ENCODE assay signal across 9 mouse cellular contexts in the genomic region with DNA sequence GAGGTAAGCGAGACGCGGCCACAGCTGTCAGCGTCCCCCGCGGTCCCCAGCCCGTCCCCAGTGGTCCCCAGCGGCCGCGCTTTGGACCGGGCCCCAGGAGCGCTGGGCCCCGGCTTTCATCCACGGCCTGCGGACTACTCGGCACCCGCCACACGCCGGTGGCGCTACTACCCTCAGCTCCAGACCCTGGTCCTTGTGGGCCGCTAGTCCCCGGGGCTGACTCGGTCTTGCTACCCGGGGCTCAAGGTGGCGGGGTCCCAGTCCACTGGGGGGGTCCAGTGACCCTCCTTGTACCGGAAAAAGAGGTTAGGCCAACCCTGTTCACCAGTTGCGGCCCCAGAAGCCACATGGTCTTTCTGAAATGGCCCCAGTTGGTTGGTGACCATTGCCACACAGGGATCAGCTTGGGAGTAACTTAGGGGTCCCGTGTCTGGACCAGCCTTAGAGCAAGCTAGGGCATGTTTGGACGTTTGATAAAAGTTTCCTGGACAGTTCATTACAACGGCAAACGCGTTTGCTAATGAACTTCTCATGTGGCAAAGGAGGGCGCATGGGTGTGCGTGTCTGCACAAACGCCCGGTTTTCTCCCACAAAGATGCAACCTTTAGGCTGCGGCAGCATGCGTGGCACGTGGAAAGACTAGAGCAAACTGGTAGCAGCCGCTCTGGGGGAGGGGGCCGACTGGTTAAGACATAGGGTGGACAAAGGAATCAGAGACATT. TPM values are rescaled to one million over a fixed set of nuclear protein-coding genes. Genes with fewer than 3 reads are reported as not detected.
DNase-seq lines count a peak whose midpoint lies in the region; ATAC-seq and TF ChIP-seq lines count a peak whose summit lies in the region.
"Had no signal": no experiment of that assay in that cellular context is flagged by ENCODE, and none has a peak within 500 bp of the region (broad histone marks: within the 10 kb centered on the region; RNA-seq: fewer than 3 reads in every experiment).

No protein-coding gene starts in this region.

- H3K4me3 ChIP-seq in layer of hippocampus, adult 2 months, result peak overlapping the region; percentile 90
- H3K4me3 ChIP-seq in bone marrow, adult 2 months (replicated peaks; ENCODE audit: control insufficient read depth, low read depth, low read length), result peak overlapping the region; percentile 67
- peak overlapping the region; percentile 62 for H3K4me3 ChIP-seq in liver, embryonic 12.5 days
- H3K4me3 ChIP-seq in small intestine, adult 2 months (ENCODE audit: low read depth, low read length), result peak overlapping the region; percentile 92

- H3K27me3 ChIP-seq in liver, embryonic 12.5 days (replicated peaks), result peaks cover 48% of the 10 kb centered on the region
- H3K27me3 ChIP-seq in small intestine, adult 2 months (ENCODE audit: control insufficient read depth, insufficient read depth, low read length), result peaks cover 9% of the 10 kb centered on the region

- under 1% methylated on average over 40 of the region's 41 CpGs for WGBS in bone marrow, adult 2 months
- WGBS in liver, embryonic 12.5 days (ENCODE audit: insufficient replicate concordance), result 3% methylated on average over 41 of the region's 41 CpGs
- WGBS in small intestine, adult 2 months, result 1% methylated on average over 41 of the region's 41 CpGs

- TF ChIP-seq CTCF in layer of hippocampus, adult 2 months (conservative IDR thresholded peaks at IDR 0.05), result no peak
- no peak for TF ChIP-seq CTCF in bone marrow, adult 2 months (IDR thresholded peaks at IDR 0.05; ENCODE audit: control insufficient read depth, insufficient read depth, low read length)
- no peak for TF ChIP-seq CTCF in small intestine, adult 2 months (IDR thresholded peaks at IDR 0.05; ENCODE audit: extremely low read depth, insufficient read length, insufficient replicate concordance, low read depth, low read length)

- H3K4me1 ChIP-seq in bone marrow, adult 2 months (ENCODE audit: control insufficient read depth, insufficient read depth, low read length), result no peaks in the 10 kb centered on the region; the same call in 1 of the 2 replicates
- H3K4me1 ChIP-seq in liver, embryonic 12.5 days, result 0 out of 2 replicates have a peak, but pooled peaks cover 13% of the 10 kb centered on the region
- H3K4me1 ChIP-seq in small intestine, adult 2 months (ENCODE audit: control insufficient read depth, insufficient read depth, insufficient read length, low read length), result peaks cover 8% of the 10 kb centered on the region; the same call in 1 of the 2 replicates

- 0 out of 2 replicates have a peak, but pooled peaks have one; percentile 8 for ATAC-seq in granulocyte monocyte progenitor cell, adult 5-6 weeks (replicated peaks; ENCODE audit: poor library complexity, severe bottlenecking)
- ATAC-seq in liver, embryonic 12.5 days, result peak; percentile 38; the same call in 1 of the 2 replicates

- peak overlapping the region; percentile 72 for H3K4me2 ChIP-seq in liver, embryonic 12.5 days

- H3K9me3 ChIP-seq in liver, embryonic 12.5 days (replicated peaks), result 0 out of 2 replicates have a peak, but pooled peaks cover 6% of the 10 kb centered on the region

- no peaks in the 10 kb centered on the region for H3K36me3 ChIP-seq in liver, embryonic 12.5 days
- no peaks in the 10 kb centered on the region for H3K36me3 ChIP-seq in small intestine, adult 2 months (ENCODE audit: control insufficient read depth, insufficient read depth, low read length)

- no peak for TF ChIP-seq POLR2A in bone marrow, adult 2 months (IDR thresholded peaks at IDR 0.05; ENCODE audit: borderline replicate concordance, control insufficient read depth, low read depth, low read length)
- no peak for TF ChIP-seq POLR2A in small intestine, adult 2 months (IDR thresholded peaks at IDR 0.05; ENCODE audit: low read depth, low read length)

- DNase-seq in layer of hippocampus, adult 2 months (ENCODE audit: low spot score in 2 of 2), result no peak
- no peak for DNase-seq in layer of hippocampus, postnatal 10 days (ENCODE audit: low spot score in 2 of 2)
- DNase-seq in cerebellum, postnatal 4 days (ENCODE audit: low spot score in 2 of 2), result no peak
- no peak for DNase-seq in layer of hippocampus, adult 9-10 months (ENCODE audit: low spot score)

- peak overlapping the region; percentile 61 for H3K9ac ChIP-seq in liver, embryonic 12.5 days

- H3K27ac ChIP-seq in layer of hippocampus, adult 2 months, result peak overlapping the region; percentile 85
- no peak overlapping the region for H3K27ac ChIP-seq in bone marrow, adult 2 months (ENCODE audit: control insufficient read depth, insufficient read depth, low read depth, low read length, poor library complexity)
- H3K27ac ChIP-seq in liver, embryonic 12.5 days, result no peak overlapping the region
- no peak overlapping the region for H3K27ac ChIP-seq in small intestine, adult 2 months (ENCODE audit: insufficient read depth, low read depth, low read length)

RNA-seq across cellular contexts. Expression of a gene that starts 0.5 kb away (rescaled TPM):
- 10 to 100 TPM; 77.6 to 82.3 TPM for total RNA-seq in layer of hippocampus, adult 2 months (2021)
- total RNA-seq in layer of hippocampus, postnatal 10 days (2021), result 10 to 100 TPM; 73.9 to 88.3 TPM
- polyA plus RNA-seq in bone marrow, adult 2 months (2011; ENCODE audit: insufficient read depth, insufficient read length, low replicate concordance, missing spikeins), result 30.9 and 51.9 TPM in 2 replicates
- 61.3 and 114 TPM in 2 replicates for total RNA-seq in granulocyte monocyte progenitor cell, adult 5-6 weeks (2014; fragmentation: Nextera tagmentation)
- 121 and 131 TPM in 2 replicates for total RNA-seq in granulocyte monocyte progenitor cell, adult 5-6 weeks (2017)
- polyA plus RNA-seq in liver, embryonic 12.5 days (2016; fragmentation: Nextera tagmentation; extraction: Ambion mirVana), result 17.4 and 18.1 TPM in 2 replicates
- 6.3 and 9.5 TPM in 2 replicates for polyA plus RNA-seq in small intestine, adult 2 months (2012; rRNA removed)

RNA-seq across cellular contexts. Expression of a gene that starts 29.6 kb away (rescaled TPM):
- not detected for total RNA-seq in layer of hippocampus, adult 2 months (2021)
- under 1 TPM in 1 of 2 experiments, not detected in 1; 0.40 TPM for total RNA-seq in layer of hippocampus, postnatal 10 days (2021)
- not detected in 2 replicates for polyA plus RNA-seq in bone marrow, adult 2 months (2011; ENCODE audit: insufficient read depth, insufficient read length, low replicate concordance, missing spikeins)
- total RNA-seq in granulocyte monocyte progenitor cell, adult 5-6 weeks (2014; fragmentation: Nextera tagmentation), result 3.1 TPM in 1 of 2 replicates, not detected in the other
- 0.47 and 2.0 TPM in 2 replicates for total RNA-seq in granulocyte monocyte progenitor cell, adult 5-6 weeks (2017)
- 3.2 and 3.3 TPM in 2 replicates for polyA plus RNA-seq in liver, embryonic 12.5 days (2016; fragmentation: Nextera tagmentation; extraction: Ambion mirVana)
- 16.3 and 42.5 TPM in 2 replicates for polyA plus RNA-seq in small intestine, adult 2 months (2012; rRNA removed)
- total RNA-seq: neutrophil, adult 5-6 weeks had no signal

RNA-seq across cellular contexts. Expression of a gene that starts 46.1 kb away (rescaled TPM):
- not detected for total RNA-seq in layer of hippocampus, adult 2 months (2021)
- not detected for total RNA-seq in layer of hippocampus, postnatal 10 days (2021)
- not detected in 2 replicates for polyA plus RNA-seq in bone marrow, adult 2 months (2011; ENCODE audit: insufficient read depth, insufficient read length, low replicate concordance, missing spikeins)
- not detected in 2 replicates for total RNA-seq in granulocyte monocyte progenitor cell, adult 5-6 weeks (2014; fragmentation: Nextera tagmentation)
- not detected in 2 replicates for total RNA-seq in granulocyte monocyte progenitor cell, adult 5-6 weeks (2017)
- polyA plus RNA-seq in liver, embryonic 12.5 days (2016; fragmentation: Nextera tagmentation; extraction: Ambion mirVana), result 0.67 TPM in 1 of 2 replicates, not detected in the other
- not detected in 2 replicates for polyA plus RNA-seq in small intestine, adult 2 months (2012; rRNA removed)
- total RNA-seq: neutrophil, adult 5-6 weeks had no signal
